Mouse (Mus musculus) kidney, embryonic 16.5 days (tissue): ENCODE measurements at regions not wholly inside any gene's neighbourhood (a gene's known extent, or its start where the extent isn't known, plus 50 kb on each side); places are given as distances from the start of the nearest gene placed in this dataset.

Source experiments
- ATAC-seq: fragments of 200-750 bp; cut with Nextera tagmentation; 2 replicates; pipeline ENCODE4 v1.8.0; 2017; ENCODE audit warnings: moderate TSS enrichment; ENCODE audit not compliant: low FRiP score, low TSS enrichment
- H3K27ac ChIP-seq: fragments of 300-500 bp; sonication (generic); 2 replicates; pipeline ENCODE4 v1.5.1; 2014; ENCODE audit warnings: low read length
- H3K27me3 ChIP-seq: fragments of 300-500 bp; sonication (generic); 2 replicates; pipeline ENCODE4 v1.6.1; 2014; ENCODE audit warnings: low read length, control low read depth, mixed read lengths; ENCODE audit not compliant: insufficient read depth
- H3K36me3 ChIP-seq: fragments of 300-500 bp; sonication (generic); 2 replicates; pipeline ENCODE4 v1.6.1; 2014; ENCODE audit warnings: low read length, control low read depth, mixed read lengths; ENCODE audit not compliant: insufficient read depth
- H3K4me1 ChIP-seq: fragments of 300-500 bp; sonication (generic); 2 replicates; pipeline ENCODE4 v1.6.1; 2014; ENCODE audit warnings: low read length, control low read depth, mixed read lengths; ENCODE audit not compliant: insufficient read depth
- H3K4me2 ChIP-seq: fragments of 300-500 bp; sonication (generic); replicated peaks from 2 replicates; pipeline ENCODE4 v1.6.1; 2014; ENCODE audit warnings: low read depth, low read length
- H3K4me3 ChIP-seq: fragments of 300-500 bp; sonication (generic); 2 replicates; pipeline ENCODE4 v1.5.1; 2014; ENCODE audit warnings: mild to moderate bottlenecking, low read length
- H3K9ac ChIP-seq: fragments of 300-500 bp; sonication (generic); replicated peaks from 2 replicates; pipeline ENCODE4 v1.6.1; 2014; ENCODE audit warnings: low read length
- H3K9me3 ChIP-seq: fragments of 300-500 bp; sonication (generic); 2 replicates; pipeline ENCODE4 v1.6.1; 2016; ENCODE audit warnings: low read length, control low read depth
- WGBS: fragments of 180-500 bp; shearing (Covaris S2); extraction: QIAGEN DNeasy Blood & Tissue Kit; methylation state at CpG from one replicate; pipeline ENCODE4 v1.1.7; 2014; 5-methylcytosine and 5-hydroxymethylcytosine counted together

- Histone ChIP-seq H3K36me3 (no peaks in the 10 kb centered on the region), H3K27me3 (no peaks in the 10 kb centered on the region), H3K4me2 (no peak overlapping the region), H3K4me1 (no peaks in the 10 kb centered on the region), H3K9ac (no peak overlapping the region), H3K9me3 (no peaks in the 10 kb centered on the region), H3K27ac (no peak overlapping the region), H3K4me3 (no peak overlapping the region)
- WGBS: 82% methylated on average over 3 of the region's 3 CpGs
- ATAC-seq: no peak
Observed at GRCm38 (mm10) chr2:63347562-63347961, 163.5 kb upstream of the Kcnh7 start.

GRCm38 (mm10) chr2:63326750-63327149, 142.7 kb upstream of the Kcnh7 start:
- no peak overlapping the region for H3K9ac ChIP-seq
- no peak for ATAC-seq

GRCm38 (mm10) chr2:63280911-63281310, 96.8 kb upstream of the Kcnh7 start:
- Histone ChIP-seq H3K9ac (no peak overlapping the region), H3K9me3 (no peaks in the 10 kb centered on the region), H3K27ac (no peak overlapping the region), H3K36me3 (no peaks in the 10 kb centered on the region), H3K4me3 (no peak overlapping the region), H3K27me3 (no peaks in the 10 kb centered on the region), H3K4me1 (no peaks in the 10 kb centered on the region), H3K4me2 (no peak overlapping the region)
- ATAC-seq: peak; percentile 97

More at GRCm38 (mm10) chr2:63326750-63327149, 142.7 kb upstream of the Kcnh7 start:
- Histone ChIP-seq H3K27me3 (no peaks in the 10 kb centered on the region), H3K4me2 (no peak overlapping the region), H3K4me1 (no peaks in the 10 kb centered on the region), H3K27ac (no peak overlapping the region), H3K4me3 (no peak overlapping the region), H3K9me3 (no peaks in the 10 kb centered on the region), H3K36me3 (no peaks in the 10 kb centered on the region)
- 82% methylated on average over 4 of the region's 4 CpGs for WGBS

GRCm38 (mm10) chr2:63273799-63274203, 89.7 kb upstream of the Kcnh7 start:
- peak; percentile 81; the same call in 1 of the 2 replicates for ATAC-seq
- no peak overlapping the region for H3K4me3 ChIP-seq
- 50% methylated on average over 3 of the region's 3 CpGs for WGBS

GRCm38 (mm10) chr2:63246091-63246612, 62.1 kb upstream of the Kcnh7 start:
- no peaks in the 10 kb centered on the region for H3K4me1 ChIP-seq
- no peak overlapping the region for H3K9ac ChIP-seq
- no peak overlapping the region for H3K4me3 ChIP-seq
- no peak for ATAC-seq
- no peaks in the 10 kb centered on the region for H3K27me3 ChIP-seq
- no peaks in the 10 kb centered on the region for H3K36me3 ChIP-seq
- 63% methylated on average over 4 of the region's 4 CpGs for WGBS
- no peaks in the 10 kb centered on the region for H3K9me3 ChIP-seq
- no peak overlapping the region for H3K4me2 ChIP-seq
- H3K27ac ChIP-seq: no peak overlapping the region

More at GRCm38 (mm10) chr2:63273799-63274203, 89.7 kb upstream of the Kcnh7 start:
- no peak overlapping the region for H3K4me2 ChIP-seq
- H3K9ac ChIP-seq: no peak overlapping the region
- H3K27me3 ChIP-seq: no peaks in the 10 kb centered on the region
- no peaks in the 10 kb centered on the region for H3K4me1 ChIP-seq
- H3K9me3 ChIP-seq: no peaks in the 10 kb centered on the region
- H3K27ac ChIP-seq: no peak overlapping the region
- H3K36me3 ChIP-seq: no peaks in the 10 kb centered on the region

- Histone ChIP-seq H3K36me3 (no peaks in the 10 kb centered on the region), H3K9ac (no peak overlapping the region), H3K9me3 (no peaks in the 10 kb centered on the region), H3K4me2 (no peak overlapping the region), H3K27ac (no peak overlapping the region), H3K27me3 (no peaks in the 10 kb centered on the region), H3K4me1 (no peaks in the 10 kb centered on the region), H3K4me3 (no peak overlapping the region)
- WGBS: 82% methylated on average over 3 of the region's 3 CpGs
- no peak for ATAC-seq
Observed at GRCm38 (mm10) chr2:63239326-63239725, 55.2 kb upstream of the Kcnh7 start.
